Mouse (Mus musculus) ES-Bruce4 (cell line): ENCODE results near the gene Prdm16. TPM values are rescaled to one million over a fixed set of nuclear protein-coding genes. Genes with fewer than 3 reads are reported as not detected.

Experiments used
- H3K27ac ChIP-seq: 2 replicates; pipeline ENCODE4 v1.5.1; 2012; ENCODE audit warnings: low read length, inconsistent platforms; ENCODE audit not compliant: insufficient read depth
- H3K27me3 ChIP-seq: 2 replicates; pipeline ENCODE4 v1.6.1; 2012; ENCODE audit warnings: mild to moderate bottlenecking, low read length, inconsistent platforms; ENCODE audit not compliant: control insufficient read depth, poor library complexity, insufficient read depth, severe bottlenecking
- H3K36me3 ChIP-seq: 2 replicates; pipeline ENCODE4 v1.6.1; 2012; ENCODE audit warnings: inconsistent platforms, mild to moderate bottlenecking, low read length, moderate library complexity; ENCODE audit not compliant: control insufficient read depth, poor library complexity, insufficient read depth, severe bottlenecking
- H3K4me1 ChIP-seq: one replicate; pipeline ENCODE4 v1.8.1; 2011; ENCODE audit warnings: low read length; ENCODE audit not compliant: control insufficient read depth, insufficient read depth
- H3K4me3 ChIP-seq: 2 replicates; pipeline ENCODE4 v1.5.1; 2011; ENCODE audit warnings: low read depth, mild to moderate bottlenecking, low read length
- H3K9ac ChIP-seq: 2 replicates; pipeline ENCODE4 v1.6.1; 2012; ENCODE audit warnings: low read depth, mild to moderate bottlenecking, inconsistent platforms; ENCODE audit not compliant: poor library complexity, severe bottlenecking
- H3K9me3 ChIP-seq: replicated peaks from 2 replicates; pipeline ENCODE4 v1.6.1; 2012; ENCODE audit warnings: mild to moderate bottlenecking, low read length, inconsistent platforms; ENCODE audit not compliant: control insufficient read depth, poor library complexity, insufficient read depth, severe bottlenecking
- CTCF ChIP-seq: IDR thresholded peaks from one replicate; pipeline ENCODE4 v1.8.1; 2011; ENCODE audit warnings: low read depth, low read length
- EP300 ChIP-seq: IDR thresholded peaks from 2 replicates; pipeline ENCODE4 v1.6.1; 2011; ENCODE audit warnings: low read depth, low read length; ENCODE audit not compliant: insufficient read depth
- POLR2A ChIP-seq: IDR thresholded peaks from one replicate; pipeline ENCODE4 v1.8.1; 2011; ENCODE audit warnings: low read length; ENCODE audit not compliant: insufficient read depth
- polyA plus RNA-seq: library from polyadenylated mRNA; stranded (reverse); fragments of >200 nt; gene quantifications from 2 replicates; pipeline ENCODE4 v1.2.4, GENCODE M21; 2011; ENCODE audit warnings: low read depth; ENCODE audit not compliant: missing spikeins, insufficient read depth, insufficient read length

The Prdm16 gene
- polyA plus RNA-seq, 1 experiment, result 3.1 TPM

GRCm38 (mm10) chr4:154632800-154633764 is 3.6 kb downstream of the Prdm16 start:
- Histone ChIP-seq H3K27me3 (peaks cover 23% of the 10 kb centered on the region), H3K4me3 (no peak overlapping the region), H3K9ac (no peak overlapping the region), H3K36me3 (no peaks in the 10 kb centered on the region), H3K27ac (no peak overlapping the region), H3K4me1 (no peaks in the 10 kb centered on the region), H3K9me3 (no peaks in the 10 kb centered on the region)
- TF ChIP-seq CTCF (no peak), POLR2A (no peak), EP300 (no peak)

- Histone ChIP-seq H3K4me1 (no peaks in the 10 kb centered on the region), H3K27ac (no peak overlapping the region), H3K27me3 (peaks cover 8% of the 10 kb centered on the region), H3K9ac (no peak overlapping the region), H3K4me3 (no peak overlapping the region), H3K9me3 (no peaks in the 10 kb centered on the region), H3K36me3 (no peaks in the 10 kb centered on the region)
- no peak for TF ChIP-seq CTCF
- TF ChIP-seq EP300, result no peak
- no peak for TF ChIP-seq POLR2A
Measured at GRCm38 (mm10) chr4:154630763-154631162, 5.9 kb downstream of the Prdm16 start.

GRCm38 (mm10) chr4:154627419-154628142 is 9.1 kb downstream of the Prdm16 start:
- no peaks in the 10 kb centered on the region for H3K4me1 ChIP-seq
- H3K27me3 ChIP-seq, result no peaks in the 10 kb centered on the region
- H3K4me3 ChIP-seq, result no peak overlapping the region

GRCm38 (mm10) chr4:154626282-154626681 is 10.4 kb downstream of the Prdm16 start:
- TF ChIP-seq CTCF (no peak), EP300 (no peak), POLR2A (no peak)
- H3K27ac ChIP-seq, result no peak overlapping the region

More at GRCm38 (mm10) chr4:154627419-154628142, 9.1 kb downstream of the Prdm16 start:
- Histone ChIP-seq H3K36me3 (no peaks in the 10 kb centered on the region), H3K9me3 (no peaks in the 10 kb centered on the region), H3K9ac (no peak overlapping the region), H3K27ac (no peak overlapping the region)
- TF ChIP-seq POLR2A (no peak), EP300 (no peak), CTCF (no peak)

GRCm38 (mm10) chr4:154625710-154626109 is 11.0 kb downstream of the Prdm16 start:
- Histone ChIP-seq H3K4me3 (no peak overlapping the region), H3K9me3 (no peaks in the 10 kb centered on the region), H3K4me1 (no peaks in the 10 kb centered on the region), H3K36me3 (no peaks in the 10 kb centered on the region), H3K27me3 (no peaks in the 10 kb centered on the region), H3K27ac (no peak overlapping the region), H3K9ac (no peak overlapping the region)
- TF ChIP-seq EP300 (no peak), POLR2A (no peak), CTCF (no peak)

More at GRCm38 (mm10) chr4:154626282-154626681, 10.4 kb downstream of the Prdm16 start:
- no peak overlapping the region for H3K9ac ChIP-seq
- H3K4me1 ChIP-seq, result no peaks in the 10 kb centered on the region
- H3K4me3 ChIP-seq, result no peak overlapping the region
- no peaks in the 10 kb centered on the region for H3K27me3 ChIP-seq
- H3K36me3 ChIP-seq, result no peaks in the 10 kb centered on the region
- H3K9me3 ChIP-seq, result no peaks in the 10 kb centered on the region

GRCm38 (mm10) chr4:154623241-154623640 is 13.4 kb downstream of the Prdm16 start:
- no peak for TF ChIP-seq CTCF
- TF ChIP-seq POLR2A, result no peak
- TF ChIP-seq EP300, result no peak
- H3K9me3 ChIP-seq, result no peaks in the 10 kb centered on the region
- H3K4me3 ChIP-seq, result no peak overlapping the region
- no peaks in the 10 kb centered on the region for H3K27me3 ChIP-seq
- no peaks in the 10 kb centered on the region for H3K36me3 ChIP-seq
- no peaks in the 10 kb centered on the region for H3K4me1 ChIP-seq
- no peak overlapping the region for H3K27ac ChIP-seq
- no peak overlapping the region for H3K9ac ChIP-seq
